Mouse (Mus musculus) ovary, postnatal 14 days (tissue): Measurements from ENCODE around the gene C1ql1.
"Not testable (repeated sequence)": the region's sequence is repeated elsewhere in the genome, so short reads cannot be mapped to it uniquely, and the experiment has no call there.

Source experiments
- DNase-seq: peaks from one replicate; pipeline ENCODE4 v3.0.0; 2022; ENCODE audit warnings: low spot score

The C1ql1 gene

DNA sequence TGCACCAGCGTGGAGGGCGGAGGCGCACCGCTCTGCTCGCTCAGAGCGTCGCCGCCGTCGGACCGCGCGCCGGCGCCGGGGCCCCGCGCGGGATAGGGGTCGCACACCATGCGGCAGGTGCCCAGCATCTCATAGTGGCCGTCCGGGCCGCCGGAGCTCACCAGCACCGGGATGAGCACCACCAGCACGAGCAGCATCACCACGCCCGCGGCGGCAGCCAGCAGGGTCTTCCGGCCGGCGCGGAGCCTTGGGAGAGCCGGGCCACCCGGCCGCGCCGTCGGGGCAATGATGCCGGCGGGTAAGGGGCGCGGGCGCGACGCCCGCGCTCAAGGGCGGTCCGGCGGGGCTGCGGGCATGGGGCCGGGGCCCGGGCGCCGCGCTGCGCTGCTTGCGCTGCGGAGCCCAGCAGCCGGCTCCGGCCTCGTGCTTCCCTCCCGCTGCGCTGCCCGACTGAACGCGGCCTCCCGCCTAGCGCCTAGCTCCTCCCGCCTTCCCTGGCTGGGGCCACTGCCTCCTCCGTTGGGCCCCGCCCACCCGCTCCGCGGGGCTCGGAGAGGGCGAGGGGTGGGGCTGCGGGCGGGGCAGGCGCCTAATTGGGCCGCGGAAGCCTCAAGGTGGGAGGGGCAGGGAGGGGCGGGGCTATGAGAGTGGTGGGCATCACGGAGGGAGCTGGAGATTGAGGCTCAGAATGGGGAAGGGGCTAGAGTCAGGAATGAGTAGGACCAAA, at the start of gene C1ql1:
Gene C1ql1 (minus strand): TSS at position 424 of the 727 bp plus-strand sequence.
- DNase-seq = peak; percentile 73

DNA sequence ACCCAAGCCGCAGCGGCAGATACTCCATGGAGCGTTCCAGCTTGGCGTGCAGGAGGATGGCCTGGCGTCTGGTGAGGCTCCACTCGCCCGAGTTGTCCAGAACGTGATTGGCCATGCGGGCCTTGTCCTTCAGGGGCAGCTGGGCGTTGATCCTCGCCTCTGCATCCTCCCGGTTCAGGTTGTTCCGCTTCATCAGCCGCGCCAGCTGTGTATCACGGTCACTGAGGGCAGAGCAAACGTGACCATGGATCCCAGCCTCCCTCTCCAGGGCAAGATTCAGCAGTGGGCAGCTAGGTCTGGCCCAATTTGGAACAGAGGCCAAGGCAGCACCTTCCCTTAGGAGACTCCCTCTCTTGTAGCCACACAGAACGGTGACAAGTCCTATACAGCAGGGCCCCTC, 48.5 kb upstream of the C1ql1 start:
- DNase-seq = no peak

DNA sequence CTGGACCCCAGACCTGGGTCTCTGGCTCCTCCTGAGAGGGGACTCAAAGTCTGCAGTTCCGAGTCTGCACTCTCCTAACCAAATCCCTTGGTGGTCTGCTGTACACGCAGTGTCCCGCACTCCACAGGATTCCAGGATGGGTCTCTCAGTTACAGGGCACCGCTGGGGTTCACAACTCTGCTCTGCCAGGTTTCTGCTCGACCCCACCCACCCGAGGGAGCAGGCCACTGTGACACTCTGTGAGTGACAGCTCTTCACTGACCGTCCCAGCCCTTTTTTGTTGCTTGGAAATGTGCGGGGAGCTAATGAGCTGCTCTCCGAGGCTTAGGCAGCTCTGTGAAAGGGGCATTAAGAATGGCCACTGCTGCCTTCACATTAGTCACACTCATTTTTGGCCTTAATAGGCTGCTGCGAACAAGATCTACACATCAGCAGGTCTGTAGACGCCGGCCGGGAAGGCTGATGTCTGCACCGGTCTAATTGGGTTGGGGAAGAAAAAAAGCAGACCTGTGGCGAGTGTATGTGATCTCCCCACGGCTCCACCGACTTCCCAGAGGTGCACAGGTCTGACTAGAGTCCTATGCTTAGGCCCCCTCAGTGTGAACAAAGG, 47.0 kb upstream of the C1ql1 start:
- DNase-seq = no peak

DNA sequence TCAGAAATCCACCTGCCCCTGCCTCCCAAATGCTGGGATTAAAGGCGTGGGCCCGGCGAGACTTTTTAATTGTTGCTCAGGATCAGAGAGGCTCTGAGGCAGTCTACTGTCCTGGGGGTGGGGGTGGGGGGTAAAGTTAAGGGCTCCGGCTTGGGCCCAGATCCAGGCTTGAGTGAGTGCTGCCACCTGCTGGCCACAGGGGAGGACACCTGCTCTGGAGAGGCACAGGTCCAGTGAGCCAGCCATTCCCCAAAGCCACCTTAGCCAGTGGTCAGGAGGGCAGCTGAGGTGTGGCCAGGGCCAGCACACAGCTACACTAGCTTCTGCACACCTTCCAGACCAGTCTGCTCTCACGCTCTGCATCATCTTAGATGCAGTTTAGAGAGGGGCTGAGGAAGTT, 46.5 kb upstream of the C1ql1 start:
- DNase-seq = peak; percentile 71

DNA sequence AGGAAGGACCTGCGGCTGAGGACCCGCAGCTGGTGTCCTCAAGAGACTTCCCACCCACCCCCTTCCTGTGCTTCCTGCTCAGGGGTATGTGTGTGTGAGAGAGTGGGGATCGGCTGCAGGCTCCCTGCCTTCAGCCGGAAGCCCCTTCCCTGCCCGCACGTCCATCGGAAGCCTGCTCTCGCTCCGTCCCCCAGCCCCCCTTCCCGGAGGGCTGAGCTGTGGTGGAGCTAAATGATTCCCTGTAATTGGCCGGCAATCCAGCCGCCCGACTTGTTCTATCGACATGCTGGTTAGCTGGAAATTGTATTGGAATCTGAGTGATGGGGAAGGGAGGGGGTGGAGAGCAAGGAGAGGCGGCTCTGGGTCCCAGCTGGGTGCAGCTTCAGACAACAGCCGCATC, 45.2 kb upstream of the C1ql1 start:
- no peak for DNase-seq

DNA sequence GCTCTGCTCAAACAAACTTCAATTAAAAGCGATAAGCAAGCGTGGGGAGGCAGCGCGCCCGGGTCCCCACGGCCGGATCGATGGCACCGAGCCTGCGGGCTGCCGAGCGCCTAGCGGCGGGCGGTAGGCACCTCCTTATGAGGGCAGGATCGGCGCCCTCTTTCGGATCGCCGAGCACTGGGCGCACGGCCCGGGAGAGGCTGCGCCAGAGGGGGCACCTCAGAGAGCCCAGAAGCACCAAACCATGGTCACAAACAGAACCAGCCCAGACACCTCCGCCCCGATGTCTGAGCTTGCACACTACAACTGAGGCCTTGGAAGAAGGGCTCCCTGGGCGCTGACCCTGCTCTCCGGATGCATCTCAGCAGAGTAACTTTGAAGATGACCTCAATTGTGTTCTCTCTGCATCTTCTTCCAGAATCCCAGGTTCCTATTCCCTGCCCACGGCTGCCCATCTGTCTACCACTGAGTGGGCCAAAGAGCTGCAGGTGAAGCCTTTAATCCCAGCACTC, 43.7 kb upstream of the C1ql1 start:
- no peak for DNase-seq

DNA sequence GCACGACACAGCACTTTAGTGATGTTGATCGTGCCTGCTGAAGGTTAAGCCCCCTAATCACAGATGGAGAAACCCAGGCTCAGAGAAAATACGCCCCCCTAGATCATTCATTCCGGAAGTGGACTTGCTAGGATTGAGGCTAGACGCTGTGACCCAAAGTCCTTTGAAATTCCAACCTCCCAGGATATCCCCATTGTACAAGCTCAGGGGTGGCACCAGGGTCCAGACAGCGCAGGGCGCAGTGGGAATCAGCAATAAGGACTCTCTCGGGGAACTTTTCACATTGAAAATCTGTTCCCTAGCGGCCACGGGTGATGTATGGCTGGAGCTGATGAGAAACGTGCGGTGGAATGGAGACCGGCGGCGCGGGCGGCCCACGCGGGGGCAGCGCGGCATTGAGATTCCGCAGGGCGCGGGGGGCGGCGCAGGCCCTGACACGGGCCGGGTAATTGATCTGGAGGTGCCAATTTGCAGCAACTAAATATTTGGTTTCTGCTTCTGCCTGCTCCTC, 43.2 kb upstream of the C1ql1 start:
- DNase-seq = no peak

DNA sequence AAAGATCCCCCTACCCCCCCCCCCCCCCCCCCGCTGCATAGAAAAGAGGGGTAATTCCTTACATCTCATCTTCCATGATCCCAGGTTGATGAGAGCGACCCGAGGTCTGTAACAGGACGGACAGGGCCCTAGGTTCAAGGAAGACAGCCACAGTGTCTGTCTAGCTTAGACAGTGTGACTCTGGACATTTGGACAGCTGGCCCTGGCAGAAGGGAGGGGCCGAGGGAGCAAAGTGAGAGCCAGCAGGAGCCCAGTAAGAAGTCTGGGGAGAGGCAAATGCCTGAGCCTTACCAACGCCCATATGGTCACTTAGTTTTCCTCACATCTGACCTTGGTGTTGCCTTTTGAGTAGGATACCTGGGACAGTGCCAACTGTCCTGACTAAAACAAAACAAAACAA, 38.7 kb upstream of the C1ql1 start:
- no peak for DNase-seq

DNA sequence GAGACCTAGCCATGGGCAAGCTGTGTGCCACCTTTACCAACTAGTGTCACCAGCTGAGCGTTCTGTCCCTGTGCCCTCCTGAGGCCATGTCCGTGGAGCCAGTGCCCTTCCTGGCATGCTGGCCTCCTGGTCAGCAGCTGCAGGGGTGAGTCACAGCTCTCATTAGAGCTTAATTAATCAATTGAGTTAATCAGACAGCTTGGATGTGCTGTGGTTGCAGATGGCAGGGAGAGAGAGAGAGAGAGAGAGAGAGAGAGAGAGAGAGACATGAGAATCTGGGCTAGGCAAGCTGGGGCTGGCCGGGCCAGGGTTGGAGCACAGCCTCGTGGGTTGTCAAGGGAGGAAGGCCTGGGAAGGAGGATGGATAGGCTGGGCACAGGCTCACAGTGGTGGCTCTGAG, 38.1 kb upstream of the C1ql1 start:
- no peak for DNase-seq

DNA sequence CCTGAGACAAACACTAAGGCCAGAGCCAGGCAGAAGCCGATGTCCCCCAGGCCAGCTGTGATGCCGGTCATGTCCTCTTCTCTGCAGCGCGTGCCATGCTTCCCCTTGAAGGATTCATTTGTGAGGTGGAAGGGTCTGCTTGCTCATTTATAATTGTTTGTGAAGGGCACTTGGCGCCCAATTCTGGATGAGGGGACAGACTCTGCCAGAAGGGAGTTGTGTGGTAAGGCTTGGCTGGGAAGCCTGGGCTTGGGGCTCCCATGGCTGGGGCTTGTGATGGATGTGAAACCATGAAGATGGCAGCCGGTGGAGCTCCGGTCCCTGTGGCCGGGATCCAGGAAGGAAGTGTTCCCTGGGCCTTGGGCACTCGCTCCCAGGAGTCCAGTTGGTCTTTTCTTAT, 37.6 kb upstream of the C1ql1 start:
- DNase-seq = no peak

DNA sequence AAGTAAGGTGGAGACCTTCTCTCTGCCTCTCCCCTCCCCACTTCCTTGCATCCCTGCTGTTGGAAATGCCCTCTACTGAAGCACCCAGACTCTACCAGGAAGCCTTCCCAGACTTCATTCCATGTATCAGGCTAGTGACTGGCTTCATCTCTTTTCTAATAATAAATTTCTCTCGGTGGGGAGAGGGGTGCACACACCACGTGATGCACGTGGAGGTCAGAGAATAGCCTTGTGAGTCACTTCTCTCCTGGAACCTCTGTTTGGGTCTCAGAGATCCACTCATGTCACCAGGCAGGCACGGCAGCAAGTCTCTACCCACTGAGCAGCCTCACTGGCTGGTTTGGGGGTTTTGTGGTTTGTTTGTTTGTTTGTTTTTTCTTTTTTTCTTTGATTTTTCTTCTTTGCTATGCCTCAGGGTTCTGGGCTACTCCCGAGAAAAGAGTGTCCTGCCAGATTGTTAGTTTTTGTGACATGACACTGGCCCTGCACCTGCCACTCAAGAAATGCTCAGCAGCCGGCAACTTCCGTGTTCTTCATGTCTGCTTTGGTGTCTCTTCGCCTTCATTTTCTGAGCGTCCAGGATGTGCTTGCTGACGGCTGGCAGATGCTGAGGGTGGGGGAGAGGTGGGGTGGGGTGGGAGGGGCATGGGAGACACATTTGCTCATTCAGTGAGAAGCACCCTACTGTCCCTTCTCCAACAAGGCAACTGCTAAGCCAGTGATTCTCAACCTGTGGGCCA, 34.8 kb upstream of the C1ql1 start:
- no peak for DNase-seq

DNA sequence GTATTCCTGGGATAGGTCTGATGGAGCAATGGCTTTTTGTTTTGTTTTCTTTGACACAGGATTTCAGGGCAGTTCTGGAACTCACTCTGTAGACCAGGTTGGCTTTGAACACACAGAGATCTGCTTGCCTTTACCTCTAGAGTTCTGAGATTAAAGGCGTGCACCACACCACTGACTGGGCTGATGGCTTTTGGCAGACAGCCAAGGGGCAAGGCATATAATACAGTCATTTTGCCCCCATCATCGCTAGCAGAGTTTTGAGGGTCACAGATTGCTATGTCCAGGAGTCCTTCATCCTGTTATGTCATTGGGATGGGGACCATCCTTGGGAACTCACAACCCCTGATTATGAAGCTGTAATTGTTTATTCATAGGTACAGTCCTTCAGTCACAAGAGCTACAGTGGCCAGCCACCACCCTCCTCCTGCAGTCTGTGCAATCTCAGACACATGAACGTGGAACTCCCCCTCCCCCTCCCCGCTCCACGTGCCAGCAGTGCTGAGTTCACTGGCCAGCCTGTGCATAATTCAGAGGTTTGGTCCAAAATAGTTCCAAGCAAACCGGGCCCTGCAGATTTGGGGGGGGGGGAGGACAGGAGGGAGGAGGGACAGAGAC, 31.7 kb upstream of the C1ql1 start:
- DNase-seq = no peak

DNA sequence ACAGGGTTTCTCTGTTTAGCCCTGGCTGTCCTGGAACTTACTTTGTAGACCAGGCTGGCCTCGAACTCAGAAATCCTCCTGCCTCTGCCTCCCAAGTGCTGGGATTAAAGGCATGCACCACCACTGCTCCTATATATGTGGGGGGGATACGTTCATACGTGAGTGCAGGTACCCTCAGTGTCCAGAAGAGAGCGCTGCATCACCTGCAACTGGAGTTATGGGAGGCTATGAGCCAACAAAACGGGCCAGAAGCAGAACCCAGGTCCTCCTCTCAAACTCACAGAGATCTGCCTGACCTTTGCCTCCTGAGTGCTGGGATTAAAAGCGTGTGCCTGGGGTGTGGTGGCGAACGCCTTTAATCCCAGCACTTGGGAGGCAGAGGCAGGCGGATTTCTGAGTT, 29.5 kb upstream of the C1ql1 start:
- DNase-seq = not testable (repeated sequence)

DNA sequence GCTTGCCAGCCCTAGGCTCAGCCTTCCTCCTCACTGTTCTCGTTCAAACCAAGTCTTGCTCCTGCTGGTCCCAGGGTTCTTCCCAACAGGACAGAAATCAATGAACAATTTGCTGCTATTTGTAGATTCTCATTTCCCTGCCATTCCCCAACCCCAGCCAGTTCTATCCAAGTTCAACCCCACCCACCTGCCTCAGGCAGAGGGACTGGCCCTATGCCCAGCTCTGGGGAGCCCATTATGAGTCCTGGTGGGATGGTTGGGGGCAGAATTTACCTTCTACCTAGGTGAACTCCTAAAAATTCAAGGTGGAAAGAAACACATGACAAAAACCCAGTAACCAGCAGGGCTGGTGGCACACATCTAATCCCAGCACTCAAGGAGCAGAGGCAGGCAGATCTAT, 25.8 kb upstream of the C1ql1 start:
- DNase-seq = no peak

DNA sequence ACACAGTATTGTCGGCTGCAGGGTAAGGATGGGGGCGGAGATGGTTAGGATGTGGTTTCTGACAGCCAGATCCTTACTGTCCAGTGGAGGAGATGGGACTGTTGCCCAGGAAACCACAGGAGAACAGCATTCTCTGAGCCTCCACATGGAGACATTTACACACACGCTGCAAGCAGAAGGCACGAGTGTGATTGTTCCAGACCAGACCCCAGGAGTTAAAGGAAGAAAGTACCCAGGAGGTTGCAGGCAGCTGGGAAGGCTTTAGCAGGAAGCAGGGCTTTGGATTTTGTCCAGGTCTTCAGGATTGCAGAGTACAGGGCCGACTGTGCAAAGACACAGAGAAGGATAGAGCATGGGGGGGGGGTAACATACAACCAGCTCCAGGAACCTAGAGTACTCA, 25.1 kb upstream of the C1ql1 start:
- DNase-seq = no peak

DNA sequence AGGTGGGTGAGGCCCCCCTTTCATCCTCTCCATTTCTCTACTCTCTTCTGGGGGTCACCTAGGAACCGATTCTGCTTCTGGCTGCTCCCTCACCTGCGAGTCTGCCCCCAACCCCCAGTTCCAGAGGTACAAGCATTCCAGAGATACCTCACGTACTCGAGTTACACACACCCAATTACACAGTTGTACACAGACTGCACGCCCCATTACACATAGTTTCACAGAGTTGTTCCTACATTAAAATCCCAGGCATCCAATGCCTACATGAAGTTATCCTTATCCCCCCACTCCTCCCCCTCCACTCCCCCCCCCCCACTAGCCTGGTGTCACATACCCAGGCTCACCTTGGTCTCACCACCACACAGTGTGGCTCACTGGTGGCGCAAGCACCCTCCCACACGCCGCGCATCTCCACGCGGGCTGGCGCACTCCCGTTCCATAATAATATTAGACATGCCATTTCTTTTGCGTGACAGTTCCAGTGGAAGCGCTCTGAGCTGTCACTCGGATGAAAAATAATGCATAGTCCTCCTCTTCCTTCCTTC, 18.1 kb upstream of the C1ql1 start:
- DNase-seq = no peak

DNA sequence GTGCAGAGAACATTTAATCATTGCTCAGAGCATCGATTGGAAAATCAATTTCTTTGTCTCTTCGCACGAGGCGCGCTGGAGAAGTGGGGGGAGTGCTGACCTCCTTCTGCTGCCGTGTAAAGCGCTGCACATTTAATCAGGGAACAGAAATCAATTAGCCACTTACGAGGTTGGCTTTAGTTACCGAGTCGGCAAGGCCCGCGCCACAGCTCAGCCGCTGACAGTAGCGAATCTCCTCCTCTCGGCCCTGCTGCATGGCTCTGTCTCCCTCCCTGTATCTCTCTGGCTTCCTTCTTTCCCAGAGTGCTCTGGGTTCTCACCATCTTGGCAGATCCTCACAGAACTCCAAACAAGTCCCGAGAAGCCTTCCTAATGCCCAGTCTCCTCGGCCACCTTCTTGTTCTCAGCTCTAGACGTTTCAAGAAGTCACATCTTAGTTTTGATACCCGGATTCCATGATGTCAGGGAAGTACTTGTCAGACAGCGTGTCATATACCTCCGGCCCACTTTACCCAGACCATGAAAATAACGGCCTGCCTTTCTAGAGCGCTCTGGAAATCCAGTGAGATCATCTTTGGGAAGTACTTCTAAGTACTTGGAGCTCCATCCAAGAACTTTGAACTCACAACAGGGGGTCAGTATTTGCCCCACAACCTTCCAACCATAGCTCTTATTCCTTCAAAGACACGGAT, 17.5 kb upstream of the C1ql1 start:
- no peak for DNase-seq

DNA sequence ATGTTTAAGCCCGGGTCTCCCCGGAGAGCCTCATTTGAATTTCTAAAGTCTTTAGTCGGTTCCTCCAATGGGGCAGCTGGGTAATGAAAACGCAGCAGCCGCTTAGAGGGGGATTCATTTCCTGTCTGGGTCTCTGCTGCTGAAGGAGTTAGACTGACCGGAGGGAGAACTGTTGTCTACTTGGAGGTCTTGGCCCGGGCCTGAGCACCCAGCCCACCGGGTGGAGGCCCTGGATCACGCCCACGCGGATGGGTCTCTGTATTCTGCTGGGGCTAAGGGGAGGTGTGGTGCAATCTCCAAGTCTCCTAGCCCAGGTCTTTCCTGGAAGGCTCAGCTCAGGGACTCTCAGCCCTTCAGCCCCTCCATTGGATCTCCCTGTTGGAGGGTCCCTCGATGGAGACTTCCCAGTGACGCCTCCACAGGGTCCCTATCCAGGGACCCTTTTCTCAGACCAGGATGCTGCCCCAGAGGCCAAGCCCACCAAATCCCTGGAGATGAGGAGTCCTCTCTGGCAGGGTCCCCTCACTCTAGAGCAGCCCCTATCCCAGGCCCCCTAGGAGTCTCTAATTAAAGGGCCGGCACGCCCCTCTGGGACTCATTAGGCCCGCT, 16.9 kb upstream of the C1ql1 start:
- no peak for DNase-seq

DNA sequence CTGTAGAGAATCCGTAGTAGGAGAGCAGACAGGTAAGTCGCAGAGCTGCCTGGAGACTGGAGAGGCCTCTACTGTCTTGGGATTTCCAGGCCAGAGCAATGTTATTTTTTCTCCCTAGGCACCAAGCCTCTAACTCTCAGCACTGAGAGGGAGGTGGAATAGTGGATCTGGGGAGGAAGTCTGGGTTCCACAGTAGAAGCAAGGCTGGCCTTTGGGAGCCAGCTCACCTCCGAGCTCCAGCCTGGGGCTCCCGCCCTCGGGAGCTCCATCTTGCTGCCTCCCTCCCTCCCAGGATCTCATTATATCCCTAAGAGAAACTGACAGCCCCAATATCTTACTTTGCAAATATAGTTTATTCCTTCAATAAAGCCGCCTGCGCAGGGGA, 16.4 kb upstream of the C1ql1 start:
- no peak for DNase-seq

DNA sequence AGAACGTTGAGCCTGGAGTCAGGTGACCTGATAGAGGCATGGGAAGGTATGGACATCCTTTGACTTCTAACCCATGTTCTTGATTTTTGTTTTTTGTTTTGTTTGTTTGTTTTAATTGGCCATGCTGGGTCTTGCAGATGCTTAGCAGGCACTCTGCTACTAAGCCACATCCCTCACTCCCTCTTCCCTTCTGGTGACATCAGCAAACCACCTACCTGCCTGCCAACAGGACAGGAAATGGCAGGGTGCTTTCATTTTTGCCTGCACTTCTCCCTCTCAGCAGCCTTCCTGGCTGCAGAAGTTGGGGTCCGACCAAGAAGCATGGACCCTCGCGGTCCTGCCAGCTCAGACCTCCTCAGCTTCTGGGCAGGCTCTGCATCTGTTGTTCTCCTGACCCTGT, 14.6 kb upstream of the C1ql1 start:
- DNase-seq = no peak

DNA sequence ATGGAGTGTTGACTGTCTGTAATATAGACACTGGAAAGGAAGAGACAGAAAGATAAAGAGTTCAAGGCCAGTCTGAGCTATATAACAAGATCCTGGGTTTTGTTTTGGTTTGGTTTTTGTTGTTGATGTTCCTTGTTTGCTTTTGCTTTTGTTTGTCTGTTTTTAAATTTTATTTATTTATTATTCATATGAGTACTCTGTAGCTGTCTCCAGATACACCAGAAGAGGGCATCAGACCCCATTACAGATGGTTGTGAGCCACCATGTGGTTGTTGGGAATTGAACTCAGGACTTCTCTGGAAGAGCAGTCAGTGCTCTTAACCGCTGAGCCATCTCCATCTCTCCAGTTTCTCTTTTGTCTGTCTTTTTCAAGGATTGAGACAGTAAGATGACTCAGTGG, 12.4 kb upstream of the C1ql1 start:
- DNase-seq = no peak
